Comparison of ENCODE assay signal across 8 mouse cellular contexts in genomic region chr15:82987732-82988112, GRCm38 (mm10). TPM values are rescaled to one million over a fixed set of nuclear protein-coding genes. Genes with fewer than 3 reads are reported as not detected.
DNase-seq lines count a peak whose midpoint lies in the region; ATAC-seq and TF ChIP-seq lines count a peak whose summit lies in the region.

Gene Tcf20, minus strand, starts transcription at chr15:82987872.

- H3K36me3 ChIP-seq in heart, embryonic 14.5 days (ENCODE audit: control insufficient read depth, insufficient read depth, low read length) = no peaks in the 10 kb centered on the region
- H3K36me3 ChIP-seq in liver, embryonic 13.5 days = no peaks in the 10 kb centered on the region
- H3K36me3 ChIP-seq in stomach, postnatal 0 days (ENCODE audit: control insufficient read depth, insufficient read depth, low read length) = no peaks in the 10 kb centered on the region

- H3K27me3 ChIP-seq in heart, embryonic 14.5 days (ENCODE audit: control insufficient read depth, insufficient read depth, low read length) = peaks cover 16% of the 10 kb centered on the region
- peaks cover 77% of the 10 kb centered on the region for H3K27me3 ChIP-seq in liver, embryonic 13.5 days
- H3K27me3 ChIP-seq in stomach, postnatal 0 days (ENCODE audit: control insufficient read depth, insufficient read depth, low read length) = 0 out of 2 replicates have a peak, but pooled peaks cover 2% of the 10 kb centered on the region

- no peaks in the 10 kb centered on the region for H3K9me3 ChIP-seq in heart, embryonic 14.5 days (ENCODE audit: control insufficient read depth, low read length)
- no peaks in the 10 kb centered on the region for H3K9me3 ChIP-seq in liver, embryonic 13.5 days (replicated peaks)
- H3K9me3 ChIP-seq in stomach, postnatal 0 days (ENCODE audit: control insufficient read depth, low read length) = no peaks in the 10 kb centered on the region

- under 1% methylated on average over 20 of the region's 20 CpGs for WGBS in heart, embryonic 14.5 days
- WGBS in liver, embryonic 13.5 days (ENCODE audit: insufficient replicate concordance) = under 1% methylated on average over 20 of the region's 20 CpGs
- under 1% methylated on average over 20 of the region's 20 CpGs for WGBS in stomach, postnatal 0 days

- peak within 1 kb of the TSS; percentile 64 for H3K9ac ChIP-seq in heart, embryonic 14.5 days (ENCODE audit: low read length)
- H3K9ac ChIP-seq in liver, embryonic 13.5 days = peak within 1 kb of the TSS; percentile 33
- peak within 1 kb of the TSS; percentile 27; the same call in 1 of the 2 replicates for H3K9ac ChIP-seq in stomach, postnatal 0 days (ENCODE audit: low read length)

- no peak for TF ChIP-seq EP300 in stomach, postnatal 0 days (optimal IDR thresholded peaks at IDR 0.05)

- peak; percentile 93 for DNase-seq in CD4-positive, CD25-positive, alpha-beta regulatory T cell, adult 2 months (ENCODE audit: low read depth, low spot score)
- peak; percentile 73 for DNase-seq in fibroblast of lung, adult 2 months (ENCODE audit: low read depth)
- peak; percentile 95 for DNase-seq in kidney, postnatal 14 days
- DNase-seq in liver, embryonic 13.5 days = peak; percentile 79
- peak; percentile 92 for DNase-seq in neural tube, embryonic 10.5 days (ENCODE audit: extremely low spot score, low spot score)
- peak; percentile 93 for DNase-seq in stomach, postnatal 0 days (ENCODE audit: low spot score)

- H3K27ac ChIP-seq in brown adipose tissue, adult 24 weeks (replicated peaks; ENCODE audit: low read depth, low read length) = no peak within 1 kb of the TSS
- peak within 1 kb of the TSS; percentile 45 to 54; a peak in 3 of 4 replicates for H3K27ac ChIP-seq in heart, embryonic 14.5 days (replicated peaks in 1 of 2; ENCODE audit: control insufficient read depth in 1 of 2, insufficient read depth in 1 of 2, low read depth in 2 of 2, low read length in 2 of 2)
- no peak within 1 kb of the TSS for H3K27ac ChIP-seq in liver, embryonic 13.5 days
- no peak within 1 kb of the TSS for H3K27ac ChIP-seq in stomach, postnatal 0 days (replicated peaks)

- H3K4me1 ChIP-seq in brown adipose tissue, adult 24 weeks (ENCODE audit: control insufficient read depth, insufficient read depth, insufficient read length, low read length) = no peaks in the 10 kb centered on the region
- H3K4me1 ChIP-seq in heart, embryonic 14.5 days (ENCODE audit: control insufficient read depth in 2 of 2, insufficient read depth in 2 of 2, low read length in 2 of 2) = peaks cover 12 to 34% of the 10 kb centered on the region in 2 experiments
- peaks cover 15% of the 10 kb centered on the region for H3K4me1 ChIP-seq in liver, embryonic 13.5 days (replicated peaks)
- H3K4me1 ChIP-seq in stomach, postnatal 0 days (replicated peaks; ENCODE audit: control insufficient read depth, insufficient read depth) = no peaks in the 10 kb centered on the region

- peak within 1 kb of the TSS; percentile 47 for H3K4me3 ChIP-seq in brown adipose tissue, adult 24 weeks (ENCODE audit: insufficient read depth, low read depth, low read length)
- H3K4me3 ChIP-seq in heart, embryonic 14.5 days (ENCODE audit: control insufficient read depth in 1 of 2, insufficient read depth in 1 of 2, low read depth in 1 of 2, low read length in 2 of 2) = peak within 1 kb of the TSS; percentile 46 to 54
- peak within 1 kb of the TSS; percentile 50 for H3K4me3 ChIP-seq in liver, embryonic 13.5 days (replicated peaks)
- H3K4me3 ChIP-seq in stomach, postnatal 0 days (ENCODE audit: low read depth, low read length) = peak within 1 kb of the TSS; percentile 35

- peak; percentile 26 for TF ChIP-seq CTCF in stomach, postnatal 0 days (IDR thresholded peaks at IDR 0.05; ENCODE audit: low read depth)

- peak within 1 kb of the TSS; percentile 99 for H3K4me2 ChIP-seq in heart, embryonic 14.5 days (ENCODE audit: low read length)
- peak within 1 kb of the TSS; percentile 72 for H3K4me2 ChIP-seq in liver, embryonic 13.5 days
- peak within 1 kb of the TSS; percentile 81 for H3K4me2 ChIP-seq in stomach, postnatal 0 days (replicated peaks; ENCODE audit: low read depth)

- ATAC-seq in heart, embryonic 14.5 days (ENCODE audit: insufficient number of reproducible peaks, insufficient read depth, low FRiP score, low read depth) = peak; percentile 89
- ATAC-seq in liver, embryonic 13.5 days (ENCODE audit: low read depth) = peak; percentile 83
- ATAC-seq in stomach, postnatal 0 days (ENCODE audit: low FRiP score, low TSS enrichment) = peak; percentile 89

RNA-seq across cellular contexts. Expression of gene Tcf20, which starts in this region (rescaled TPM):
- polyA plus RNA-seq in brown adipose tissue, adult 24 weeks (2012; ENCODE audit: insufficient read depth, insufficient read length, missing spikeins) = 15.4 and 18.2 TPM in 2 replicates
- polyA plus RNA-seq in heart, embryonic 14.5 days (2014; fragmentation: Nextera tagmentation; extraction: Ambion mirVana) = 6.7 and 7.2 TPM in 2 replicates
- 3.0 and 3.1 TPM in 2 replicates for polyA plus RNA-seq in liver, embryonic 13.5 days (2015; fragmentation: Nextera tagmentation; extraction: Ambion mirVana)
- 3.6 and 3.7 TPM in 2 replicates for polyA plus RNA-seq in stomach, postnatal 0 days (2015; fragmentation: Nextera tagmentation; extraction: Ambion mirVana)

Comparison
In these comparisons a context has a peak if more than half of its experiments do, and no peak if none do; other contexts are left out.
1. H3K27ac ChIP-seq: peak in heart, embryonic 14.5 days (2 of 2); none in brown adipose tissue, adult 24 weeks (single experiment), liver, embryonic 13.5 days (single experiment) and stomach, postnatal 0 days (single experiment).
2. Peak in every context shown above with its lines, with median percentiles within 50 percentile points of each other: DNase-seq, H3K4me3 ChIP-seq, ATAC-seq, H3K4me2 ChIP-seq and H3K9ac ChIP-seq.